In the genomic region with DNA sequence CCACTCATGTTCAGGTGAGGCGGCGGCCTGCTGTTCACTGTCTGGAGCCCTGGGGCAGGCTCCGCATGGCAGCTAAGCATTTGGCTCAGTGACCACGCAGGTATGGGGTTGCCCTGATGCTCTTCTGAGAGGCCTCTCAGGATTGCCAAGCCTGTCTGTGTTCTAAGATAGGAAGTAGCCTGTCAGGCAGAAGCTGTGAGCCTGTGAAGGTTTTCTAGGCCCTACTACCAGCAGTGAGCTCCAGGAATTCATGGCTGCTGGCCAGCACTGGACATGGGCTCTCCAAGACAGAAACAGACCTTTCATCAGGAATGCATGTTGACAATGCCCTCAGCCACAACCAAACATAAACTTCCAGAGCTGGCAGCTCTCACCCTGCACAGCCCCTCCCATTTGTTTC, we compare ENCODE assay signal across 12 mouse cellular contexts. TPM values are rescaled to one million over a fixed set of nuclear protein-coding genes. Genes with fewer than 3 reads are reported as not detected.
DNase-seq lines count a peak whose midpoint lies in the region; ATAC-seq and TF ChIP-seq lines count a peak whose summit lies in the region.
"Had no signal": no experiment of that assay in that cellular context is flagged by ENCODE, and none has a peak within 500 bp of the region (broad histone marks: within the 10 kb centered on the region; RNA-seq: fewer than 3 reads in every experiment).

No protein-coding gene starts in this region.

- H3K9ac ChIP-seq in kidney, embryonic 15.5 days: no peak overlapping the region
- H3K9ac ChIP-seq in heart, postnatal 0 days (replicated peaks; ENCODE audit: low read depth, low read length): no peak overlapping the region
- H3K9ac ChIP-seq: forebrain, embryonic 12.5 days had no signal

- H3K9me3 ChIP-seq in kidney, embryonic 15.5 days (replicated peaks): no peaks in the 10 kb centered on the region
- H3K9me3 ChIP-seq in heart, postnatal 0 days (replicated peaks; ENCODE audit: control insufficient read depth, low read length): no peaks in the 10 kb centered on the region
- H3K9me3 ChIP-seq: forebrain, embryonic 12.5 days; megakaryocyte, embryonic 14.5 days had no signal

- no peak for TF ChIP-seq CTCF in brain, embryonic 14.5 days (IDR thresholded peaks at IDR 0.05; ENCODE audit: borderline replicate concordance, extremely low read depth, insufficient read depth, insufficient read length)
- no peak for TF ChIP-seq CTCF in heart, postnatal 0 days (IDR thresholded peaks at IDR 0.05; ENCODE audit: low read depth)
- no peak for TF ChIP-seq CTCF in layer of hippocampus, adult 2 months (conservative IDR thresholded peaks at IDR 0.05)

- H3K27me3 ChIP-seq in kidney, embryonic 15.5 days: no peaks in the 10 kb centered on the region
- H3K27me3 ChIP-seq in heart, postnatal 0 days (ENCODE audit: control insufficient read depth, insufficient read depth, low read length): no peaks in the 10 kb centered on the region
- H3K27me3 ChIP-seq: forebrain, embryonic 12.5 days; megakaryocyte, embryonic 14.5 days had no signal

- no peak for TF ChIP-seq EP300 in heart, postnatal 0 days (IDR thresholded peaks at IDR 0.05; ENCODE audit: low read depth)

- H3K4me1 ChIP-seq in kidney, embryonic 15.5 days: peaks cover 33% of the 10 kb centered on the region
- peaks cover 9% of the 10 kb centered on the region for H3K4me1 ChIP-seq in heart, postnatal 0 days (ENCODE audit: control insufficient read depth, insufficient read depth)
- H3K4me1 ChIP-seq: forebrain, embryonic 12.5 days had no signal

- ATAC-seq in kidney, embryonic 15.5 days (replicated peaks; ENCODE audit: low FRiP score): no peak
- ATAC-seq in heart, postnatal 0 days (ENCODE audit: insufficient read depth, low read depth): peak; percentile 85

- DNase-seq in kidney, adult 18-20 months: peak; percentile 59
- DNase-seq in brain, embryonic 14.5 days (ENCODE audit: low read depth): peak; percentile 23
- peak; percentile 76 for DNase-seq in heart, postnatal 0 days (ENCODE audit: low spot score)
- DNase-seq in lung, postnatal 14 days: peak; percentile 73
- no peak for DNase-seq in layer of hippocampus, adult 2 months (ENCODE audit: low spot score in 2 of 2)
- DNase-seq in thymus, postnatal 10 days (ENCODE audit: low spot score in 2 of 2): no peak
- DNase-seq: gastrocnemius, adult 2 months; thymus, postnatal 36 days had no signal

- H3K36me3 ChIP-seq in kidney, embryonic 15.5 days: peaks cover 76% of the 10 kb centered on the region
- peaks cover 57% of the 10 kb centered on the region for H3K36me3 ChIP-seq in heart, postnatal 0 days (replicated peaks; ENCODE audit: control insufficient read depth, insufficient read depth, low read length)

- H3K27ac ChIP-seq in kidney, embryonic 15.5 days: no peak overlapping the region
- peak overlapping the region; percentile 68 for H3K27ac ChIP-seq in heart, postnatal 0 days (ENCODE audit: low read depth)
- no peak overlapping the region for H3K27ac ChIP-seq in layer of hippocampus, adult 2 months
- H3K27ac ChIP-seq: forebrain, embryonic 12.5 days; gastrocnemius, adult 2 months had no signal

- no peak for TF ChIP-seq POLR2A in brain, embryonic 14.5 days (IDR thresholded peaks at IDR 0.05; ENCODE audit: borderline replicate concordance, extremely low read depth, insufficient read depth, insufficient read length, poor library complexity, severe bottlenecking)

- 88% methylated on average over 4 of the region's 4 CpGs for WGBS in kidney, embryonic 15.5 days
- 41% methylated on average over 4 of the region's 4 CpGs for WGBS in heart, postnatal 0 days

- H3K4me3 ChIP-seq in kidney, embryonic 15.5 days (replicated peaks): no peak overlapping the region
- H3K4me3 ChIP-seq in heart, postnatal 0 days (ENCODE audit: low read depth, low read length): no peak overlapping the region
- H3K4me3 ChIP-seq in layer of hippocampus, adult 2 months: no peak overlapping the region
- H3K4me3 ChIP-seq: forebrain, embryonic 12.5 days; gastrocnemius, adult 2 months; megakaryocyte, embryonic 14.5 days had no signal

- H3K4me2 ChIP-seq in kidney, embryonic 15.5 days: no peak overlapping the region
- no peak overlapping the region for H3K4me2 ChIP-seq in heart, postnatal 0 days (ENCODE audit: low read depth, low read length)
- H3K4me2 ChIP-seq: forebrain, embryonic 12.5 days; liver, embryonic 11.5 days had no signal

RNA-seq across cellular contexts. Expression of gene Ndufaf8, which starts 13.4 kb away (rescaled TPM):
- 83.0 and 90.1 TPM in 2 replicates for polyA plus RNA-seq in kidney, embryonic 15.5 days (2015; fragmentation: Nextera tagmentation; extraction: Ambion mirVana)
- polyA plus RNA-seq in brain, embryonic 14.5 days (2012; rRNA removed): 28.0 and 39.0 TPM in 2 replicates
- total RNA-seq in heart, postnatal 0 days (2014; rRNA removed; ENCODE audit: low replicate concordance): 52.7 and 84.8 TPM in 2 replicates
- polyA plus RNA-seq in heart, postnatal 0 days (2015; fragmentation: Nextera tagmentation; extraction: Ambion mirVana): 118 and 132 TPM in 2 replicates
- total RNA-seq in layer of hippocampus, adult 2 months (2021): 10 to 100 TPM; 35.2 to 46.9 TPM

RNA-seq across cellular contexts. Expression of gene Tepsin, which starts 13.6 kb away (rescaled TPM):
- 19.5 and 22.4 TPM in 2 replicates for polyA plus RNA-seq in kidney, embryonic 15.5 days (2015; fragmentation: Nextera tagmentation; extraction: Ambion mirVana)
- polyA plus RNA-seq in brain, embryonic 14.5 days (2012; rRNA removed): 47.4 and 59.4 TPM in 2 replicates
- 16.4 and 20.4 TPM in 2 replicates for total RNA-seq in heart, postnatal 0 days (2014; rRNA removed; ENCODE audit: low replicate concordance)
- 8.6 and 8.7 TPM in 2 replicates for polyA plus RNA-seq in heart, postnatal 0 days (2015; fragmentation: Nextera tagmentation; extraction: Ambion mirVana)
- 10 to 100 TPM; 16.3 to 17.1 TPM for total RNA-seq in layer of hippocampus, adult 2 months (2021)

RNA-seq across cellular contexts. Expression of gene Cep131, which starts 25.5 kb away (rescaled TPM):
- polyA plus RNA-seq in kidney, embryonic 15.5 days (2015; fragmentation: Nextera tagmentation; extraction: Ambion mirVana): 23.7 and 27.7 TPM in 2 replicates
- polyA plus RNA-seq in brain, embryonic 14.5 days (2012; rRNA removed): 34.7 and 43.3 TPM in 2 replicates
- total RNA-seq in heart, postnatal 0 days (2014; rRNA removed; ENCODE audit: low replicate concordance): 3.8 and 8.5 TPM in 2 replicates
- 6.8 and 8.2 TPM in 2 replicates for polyA plus RNA-seq in heart, postnatal 0 days (2015; fragmentation: Nextera tagmentation; extraction: Ambion mirVana)
- 10 to 100 TPM; 35.6 to 37.0 TPM for total RNA-seq in layer of hippocampus, adult 2 months (2021)

RNA-seq across cellular contexts. Expression of gene Slc38a10, which starts 39.0 kb away (rescaled TPM):
- 109 and 115 TPM in 2 replicates for polyA plus RNA-seq in kidney, embryonic 15.5 days (2015; fragmentation: Nextera tagmentation; extraction: Ambion mirVana)
- polyA plus RNA-seq in brain, embryonic 14.5 days (2012; rRNA removed): 122 and 134 TPM in 2 replicates
- total RNA-seq in heart, postnatal 0 days (2014; rRNA removed; ENCODE audit: low replicate concordance): 113 and 139 TPM in 2 replicates
- polyA plus RNA-seq in heart, postnatal 0 days (2015; fragmentation: Nextera tagmentation; extraction: Ambion mirVana): 56.2 and 65.9 TPM in 2 replicates
- total RNA-seq in layer of hippocampus, adult 2 months (2021): 10 to 100 TPM; 86.1 to 86.5 TPM

Comparison
In these comparisons a context has a peak if more than half of its experiments do, and no peak if none do; other contexts are left out.
1. DNase-seq: peak in kidney, adult 18-20 months (single experiment), brain, embryonic 14.5 days (single experiment), heart, postnatal 0 days (single experiment) and lung, postnatal 14 days (single experiment); none in layer of hippocampus, adult 2 months (0 of 2) and thymus, postnatal 10 days (0 of 2).